Mouse (Mus musculus) spleen, embryonic (tissue): ENCODE measurements at regions not wholly inside any gene's neighbourhood (a gene's known extent, or its start where the extent isn't known, plus 50 kb on each side); places are given as distances from the start of the nearest gene placed in this dataset.

ENCODE experiments used
- CTCF ChIA-PET: fragments of 350-600 bp; sonication (Branson Sonifier 250); formaldehyde crosslinking; loops from one replicate; lab custom pipeline; 2022; lab: Charles Lee

- CTCF ChIA-PET = interaction anchor here (0.9 to 1.2 kb wide), 2 partner anchors 8 to 31 kb away, joined by 3 to 5 read pairs; no protein-coding TSS in a partner anchor
These were observed 90.5 kb downstream of the Tomm20 start for GRCm38 (mm10) chr8:126855056-126855609.

- CTCF ChIA-PET = interaction anchor here (0.9 to 1.2 kb wide), 2 partner anchors 7 to 32 kb away, joined by 3 to 5 read pairs; no protein-coding TSS in a partner anchor
These were observed 91.3 kb downstream of the Tomm20 start for GRCm38 (mm10) chr8:126854121-126855055.

GRCm38 (mm10) chr8:126852663-126853390 is 92.8 kb downstream of the Tomm20 start:
- CTCF ChIA-PET = interaction anchor here (0.5 to 0.9 kb wide), 4 partner anchors 8 to 397 kb away, joined by 3 to 5 read pairs (median 4); no protein-coding TSS in a partner anchor

GRCm38 (mm10) chr8:126852184-126852583 is 93.5 kb downstream of the Tomm20 start:
- CTCF ChIA-PET = interaction anchor here (0.5 kb wide), 1 partner anchor 396 kb away, joined by 5 read pairs; no protein-coding TSS in a partner anchor

GRCm38 (mm10) chr8:126851780-126852179 is 93.9 kb downstream of the Tomm20 start:
- CTCF ChIA-PET = no interaction called here

GRCm38 (mm10) chr8:126850189-126850535 is 95.5 kb downstream of the Tomm20 start:
- CTCF ChIA-PET = interaction anchor here (1.3 to 2.7 kb wide), 2 partner anchors 14 to 24 kb away, joined by 6 to 7 read pairs; no protein-coding TSS in a partner anchor

- CTCF ChIA-PET = interaction anchor here (1.2 to 2.7 kb wide), 3 partner anchors 15 to 23 kb away, joined by 3 to 6 read pairs (median 5); no protein-coding TSS in a partner anchor
These were observed 96.0 kb downstream of the Tomm20 start for GRCm38 (mm10) chr8:126849411-126850188.

- CTCF ChIA-PET = interaction anchor here (0.6 to 2.7 kb wide), 7 partner anchors 15 to 180 kb away, joined by 3 to 6 read pairs (median 3); no protein-coding TSS in a partner anchor
These were observed 97.1 kb downstream of the Tomm20 start for GRCm38 (mm10) chr8:126848369-126849105.

GRCm38 (mm10) chr8:126847664-126848353 is 97.8 kb downstream of the Tomm20 start:
- CTCF ChIA-PET = interaction anchor here (0.6 to 2.7 kb wide), 5 partner anchors 14 to 179 kb away, joined by 3 to 6 read pairs (median 3); no protein-coding TSS in a partner anchor

- CTCF ChIA-PET = interaction anchor here (1.1 kb wide), 1 partner anchor 9 kb away, joined by 5 read pairs; no protein-coding TSS in a partner anchor
These were observed 99.5 kb downstream of the Tomm20 start for GRCm38 (mm10) chr8:126846188-126846565.

- CTCF ChIA-PET = interaction anchor here (0.6 to 1.0 kb wide), 2 partner anchors 17 to 88 kb away, joined by 3 read pairs; no protein-coding TSS in a partner anchor
These were observed 100.0 kb downstream of the Tomm20 start for GRCm38 (mm10) chr8:126845530-126846187.

- CTCF ChIA-PET = interaction anchor here (1.0 kb wide), 1 partner anchor 87 kb away, joined by 3 read pairs; no protein-coding TSS in a partner anchor
These were observed 101.0 kb downstream of the Tomm20 start for GRCm38 (mm10) chr8:126844627-126845026.

- CTCF ChIA-PET = no interaction called here
These were observed 104.5 kb downstream of the Tomm20 start for GRCm38 (mm10) chr8:126841187-126841586.

GRCm38 (mm10) chr8:126839712-126840355 is 105.8 kb downstream of the Tomm20 start:
- CTCF ChIA-PET = no interaction called here

- CTCF ChIA-PET = no interaction called here
These were observed 106.5 kb downstream of the Tomm20 start for GRCm38 (mm10) chr8:126839039-126839711.

GRCm38 (mm10) chr8:126838228-126838627 is 107.4 kb downstream of the Tomm20 start:
- CTCF ChIA-PET = no interaction called here

GRCm38 (mm10) chr8:126837318-126838025 is 108.2 kb downstream of the Tomm20 start:
- CTCF ChIA-PET = no interaction called here
